Mouse (Mus musculus): ENCODE measurements around the gene Pmepa1.

GRCm38 (mm10) chr2:173244108-173244507 lies 32.2 kb downstream of the Pmepa1 start:
- TF ChIP-seq POLR2A (IDR thresholded peaks at IDR 0.05; ENCODE audit: insufficient read depth, low read length), result no peak
- no peak for TF ChIP-seq EP300 (IDR thresholded peaks at IDR 0.05; ENCODE audit: insufficient read depth, low read depth, low read length)
- no peak for TF ChIP-seq CTCF (IDR thresholded peaks at IDR 0.05; ENCODE audit: low read depth, low read length)
